Mouse (Mus musculus) layer of hippocampus, adult 2 months (tissue): ENCODE data around the gene Rexo1. TPM values are rescaled to one million over a fixed set of nuclear protein-coding genes. Genes with fewer than 3 reads are reported as not detected.
A peak's percentile ranks its signal among the peaks of the same experiment; 100 is the strongest.

Experiments used
- DNase-seq, 2 experiments: peaks; one replicate each; pipeline ENCODE4 v3.0.0; 2022; ENCODE audit warnings: low spot score in 2 of 2
- H3K27ac ChIP-seq: fragments of 200-600 bp; 2 replicates; pipeline ENCODE4 v1.8.1; 2022
- H3K4me3 ChIP-seq: fragments of 200-600 bp; 2 replicates; pipeline ENCODE4 v1.8.1; 2022; ENCODE audit warnings: mild to moderate bottlenecking
- CTCF ChIP-seq: fragments of 200-600 bp; conservative IDR thresholded peaks from 2 replicates; pipeline ENCODE4 v1.8.1; 2022; ENCODE audit warnings: antibody characterized with exemption, mild to moderate bottlenecking, moderate library complexity
- total RNA-seq, 2 experiments: library from RNA; stranded (reverse); gene quantifications; 2 replicates each; pipeline ENCODE4 v1.2.3; 2021

Gene Rexo1
- total RNA-seq, 2 experiments from 2014 or later = 51.6 to 52.8 TPM

DNA sequence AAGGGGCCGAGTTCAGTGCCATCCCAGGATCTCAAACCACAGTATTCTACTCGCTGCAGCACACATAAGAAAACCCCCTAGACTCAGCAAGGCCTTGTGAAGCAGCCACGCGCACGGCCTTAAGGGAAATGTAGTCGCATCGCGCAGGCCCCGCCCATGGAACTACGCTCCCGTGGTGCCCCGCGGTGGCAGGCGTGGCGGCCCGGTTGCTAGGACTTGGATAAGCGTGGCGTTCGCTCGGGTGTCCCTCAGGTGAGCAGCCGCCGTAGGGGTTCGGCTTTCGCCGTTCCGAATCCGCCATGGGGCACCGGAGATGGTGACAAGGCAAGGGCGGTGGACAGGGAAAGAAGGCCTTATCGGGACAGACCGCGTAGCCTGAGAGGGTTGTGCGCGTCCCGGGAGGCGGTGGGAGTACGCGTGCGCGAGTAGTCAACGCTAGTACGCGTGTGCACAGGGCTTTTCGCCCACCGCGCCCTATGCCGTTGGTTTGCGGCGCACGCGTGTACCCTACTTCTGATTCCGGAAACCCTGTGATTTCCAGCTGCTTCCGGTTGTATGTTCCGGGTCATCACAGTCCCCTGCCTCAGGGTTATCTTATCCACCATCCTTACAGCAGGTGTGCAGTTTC is 41.5 kb upstream of the Rexo1 start, which contains the start of the genes Scamp4 and Adat3:
TSS of gene Scamp4 (plus strand) at position 175 of the 628 bp plus-strand sequence.
TSS of gene Adat3 (plus strand) at position 183 of the 628 bp plus-strand sequence.
- TF ChIP-seq CTCF = no peak
- DNase-seq = peak; percentile 92 to 95
- peak within 1 kb of the TSS; percentile 84 for H3K4me3 ChIP-seq
- peak within 1 kb of the TSS; percentile 93 for H3K27ac ChIP-seq

DNA sequence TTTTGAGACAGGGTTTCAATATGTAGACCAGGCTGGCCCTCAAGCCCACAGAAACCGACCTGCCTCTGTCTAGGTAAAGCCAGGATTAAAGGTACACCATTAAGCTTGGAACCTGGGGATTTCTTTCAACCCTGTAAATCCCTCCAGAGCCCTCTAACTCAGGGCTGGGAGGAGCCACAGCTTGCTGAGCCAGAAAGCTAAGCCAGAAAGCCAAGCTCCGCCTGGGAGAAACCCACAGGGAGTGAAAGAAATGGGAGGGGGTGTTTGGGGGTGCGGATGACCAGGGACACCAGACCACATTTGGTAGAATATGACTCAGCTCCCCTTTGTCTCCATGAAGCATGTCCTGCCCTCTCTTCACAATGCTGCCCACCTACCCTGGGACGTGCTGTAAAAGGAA is 35.0 kb upstream of the Rexo1 start:
- no peak for TF ChIP-seq CTCF
- H3K4me3 ChIP-seq = no peak overlapping the region
- no peak for DNase-seq
- no peak overlapping the region for H3K27ac ChIP-seq

DNA sequence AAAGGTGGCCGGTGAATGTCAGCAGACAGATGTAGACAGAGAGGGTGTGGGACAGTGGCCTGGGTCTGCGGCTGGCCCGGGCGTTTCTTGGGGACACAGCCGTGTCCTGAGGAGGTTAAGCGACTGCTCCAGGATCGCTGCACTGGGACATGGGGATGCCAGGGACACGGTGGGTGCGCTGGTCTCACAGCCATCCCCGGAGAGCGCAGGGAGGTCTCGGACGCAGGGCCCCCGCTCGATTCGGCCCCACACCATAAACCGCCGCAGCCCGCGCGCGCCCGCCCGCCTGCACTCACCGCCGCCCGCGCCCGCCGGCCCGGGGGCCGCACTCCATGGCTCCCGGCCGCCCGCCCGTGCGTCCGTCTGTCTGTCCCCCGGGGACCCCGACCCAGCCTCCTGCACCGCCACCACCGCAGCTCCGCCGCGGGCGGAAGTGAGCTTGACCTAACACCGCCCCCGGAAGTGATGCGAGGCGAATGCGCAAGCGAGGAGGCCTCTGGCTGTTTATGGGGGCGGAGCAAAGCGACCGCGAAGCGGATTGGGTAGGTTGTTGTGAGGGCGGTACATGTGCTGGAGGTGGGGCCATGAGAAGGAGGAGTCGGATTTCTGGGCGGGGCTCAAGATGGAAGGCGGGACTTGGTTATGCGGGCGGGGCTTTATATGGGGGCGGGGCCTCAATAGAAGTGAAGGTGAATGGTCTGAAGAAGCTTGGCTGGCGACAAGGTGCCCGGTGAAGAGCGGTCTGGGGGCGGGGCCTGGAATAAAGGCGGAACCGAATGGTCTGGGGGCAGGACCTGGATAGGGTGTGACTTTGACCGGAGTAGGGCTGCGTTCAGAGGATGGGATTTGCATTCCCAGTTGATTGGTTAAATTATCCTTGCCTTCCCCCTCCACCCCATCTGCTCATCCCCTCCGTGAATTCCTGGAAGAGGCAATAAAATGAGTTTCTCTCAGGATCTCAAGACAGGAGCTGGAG is 28.8 kb upstream of the Rexo1 start, which contains the start of gene Abhd17a:
TSS of gene Abhd17a (minus strand) at position 463 of the 976 bp plus-strand sequence.
- TF ChIP-seq CTCF = no peak
- H3K4me3 ChIP-seq = peak within 1 kb of the TSS; percentile 77
- peak within 1 kb of the TSS; percentile 81 for H3K27ac ChIP-seq
- peak; percentile 95 for DNase-seq

DNA sequence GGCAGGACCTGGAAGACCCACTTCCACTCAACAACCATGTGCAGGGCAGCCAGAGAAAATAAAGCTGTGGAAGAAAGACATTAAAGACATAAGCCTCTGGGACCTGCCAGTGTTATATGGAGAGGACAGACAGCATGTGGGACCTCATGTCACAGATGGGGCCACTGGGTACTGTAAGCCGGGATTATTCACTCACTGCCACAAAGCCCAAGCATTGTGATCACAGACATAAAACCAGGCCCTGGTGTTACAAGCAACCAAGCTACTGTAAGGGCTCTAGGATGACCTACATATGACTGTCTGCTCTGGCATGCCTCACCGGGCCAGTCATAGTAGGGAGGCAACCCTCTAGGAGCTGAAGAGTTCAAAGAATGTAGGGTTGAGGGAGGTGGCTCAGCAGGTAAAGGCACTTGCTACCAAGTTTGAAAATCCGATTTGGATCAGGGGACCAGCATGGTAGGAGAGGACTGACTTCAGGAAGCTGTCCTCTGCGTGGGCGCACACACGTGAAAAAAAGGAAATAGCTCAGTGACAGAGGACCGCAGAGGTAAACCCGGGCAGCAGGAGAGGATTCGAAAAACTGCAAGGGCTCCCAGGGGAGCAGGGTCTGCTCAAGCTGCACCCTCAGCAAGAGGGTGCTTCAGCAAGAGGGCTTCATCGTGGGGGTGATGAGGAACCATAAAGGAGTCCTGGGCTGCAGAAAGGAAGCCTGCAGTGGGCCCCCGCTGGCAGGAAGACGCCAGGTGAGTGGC is 27.9 kb upstream of the Rexo1 start:
- Histone ChIP-seq H3K4me3 (peak overlapping the region; percentile 77), H3K27ac (peak overlapping the region; percentile 81)
- DNase-seq = no peak
- TF ChIP-seq CTCF = no peak

DNA sequence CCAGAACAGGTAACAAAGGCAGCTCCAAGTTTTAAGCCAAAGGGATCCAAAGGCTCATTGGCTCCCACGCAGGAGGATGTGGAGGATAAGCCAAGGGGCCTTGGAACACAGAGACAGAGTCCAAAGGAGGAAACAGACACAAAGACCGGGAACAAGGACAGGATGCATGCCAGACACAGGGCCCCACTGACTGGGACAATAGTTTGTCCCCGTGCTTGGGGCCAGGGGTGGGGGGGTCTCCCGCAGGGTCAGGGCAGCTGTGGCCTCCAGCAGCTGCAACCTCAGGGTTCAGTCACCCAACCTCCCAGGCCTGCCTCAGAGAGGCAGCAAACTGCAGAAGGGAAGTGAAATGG is 25.9 kb upstream of the Rexo1 start:
- H3K4me3 ChIP-seq = peak overlapping the region; percentile 31; the same call in 1 of the 2 replicates

DNA sequence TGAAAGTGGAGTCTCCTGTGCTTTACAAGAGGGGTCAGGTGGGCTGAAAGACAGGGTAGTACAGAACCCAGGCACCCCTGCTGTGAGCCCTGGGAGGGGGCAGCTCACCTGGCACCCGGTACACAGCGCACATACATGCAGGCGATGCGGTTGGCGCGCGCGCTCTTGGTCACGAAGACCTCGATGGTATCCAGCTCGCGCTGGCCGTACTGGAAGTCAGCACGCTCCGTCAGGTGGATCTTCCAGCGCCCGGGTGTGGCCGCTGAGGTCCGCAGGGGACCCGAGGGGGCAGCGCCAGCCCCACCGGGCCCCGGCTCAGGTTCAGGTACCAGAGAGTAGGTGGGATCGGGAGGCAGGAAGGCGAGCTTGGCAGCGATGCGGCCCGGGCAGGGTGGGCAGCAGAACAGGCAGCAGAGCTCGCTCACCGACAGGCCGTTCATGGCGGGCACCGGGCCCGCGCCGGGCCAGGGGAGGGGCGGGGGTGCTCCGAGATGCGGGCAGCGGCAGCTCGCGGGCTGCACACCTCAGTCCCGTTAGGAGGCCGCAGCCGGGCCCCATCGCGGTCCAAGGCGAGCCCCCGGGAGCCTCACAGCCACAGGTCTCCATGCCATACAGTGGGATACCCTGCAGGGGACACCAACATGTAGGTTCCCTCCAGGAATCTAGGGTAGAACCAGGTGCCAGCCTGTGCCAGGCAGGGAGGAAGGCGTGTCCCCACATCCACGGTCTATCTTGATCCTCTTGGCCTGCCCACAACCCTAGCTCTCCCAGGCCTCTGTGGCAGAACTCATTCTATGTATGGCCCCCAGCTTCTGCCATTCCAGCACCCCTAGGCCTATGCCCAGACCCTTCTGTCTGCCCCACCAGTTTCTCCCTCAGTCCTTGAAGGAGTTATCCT is 25.3 kb upstream of the Rexo1 start:
- no peak for TF ChIP-seq CTCF
- peak overlapping the region; percentile 31 for H3K4me3 ChIP-seq
- H3K27ac ChIP-seq = peak overlapping the region; percentile 81
- DNase-seq = no peak

More for the DNA sequence above, 25.9 kb upstream of the Rexo1 start:
- no peak for DNase-seq
- TF ChIP-seq CTCF = no peak
- peak overlapping the region; percentile 81 for H3K27ac ChIP-seq

DNA sequence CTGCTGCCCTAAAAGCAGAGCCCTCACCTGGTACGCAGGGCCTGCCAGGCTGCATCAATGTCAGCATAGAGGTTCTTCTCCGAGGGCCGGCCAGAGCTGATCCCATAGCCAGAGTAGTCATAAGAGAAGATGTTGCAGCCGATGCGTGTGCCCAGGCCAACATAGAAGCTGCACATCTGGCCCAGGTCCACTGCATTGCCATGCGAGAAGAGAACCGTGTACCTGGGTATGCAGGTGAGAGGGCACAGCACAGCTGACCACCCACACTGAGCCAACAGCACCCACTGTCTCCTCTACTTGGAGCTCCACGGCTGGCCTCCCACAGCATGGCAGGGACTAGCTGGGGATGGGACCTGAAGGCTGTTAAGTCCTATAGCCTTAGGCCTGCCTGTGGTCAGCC is 24.2 kb upstream of the Rexo1 start:
- Histone ChIP-seq H3K27ac (peak overlapping the region; percentile 81; the same call in 1 of the 2 replicates), H3K4me3 (no peak overlapping the region; the same call in 1 of the 2 replicates)
- TF ChIP-seq CTCF = no peak
- DNase-seq = no peak

DNA sequence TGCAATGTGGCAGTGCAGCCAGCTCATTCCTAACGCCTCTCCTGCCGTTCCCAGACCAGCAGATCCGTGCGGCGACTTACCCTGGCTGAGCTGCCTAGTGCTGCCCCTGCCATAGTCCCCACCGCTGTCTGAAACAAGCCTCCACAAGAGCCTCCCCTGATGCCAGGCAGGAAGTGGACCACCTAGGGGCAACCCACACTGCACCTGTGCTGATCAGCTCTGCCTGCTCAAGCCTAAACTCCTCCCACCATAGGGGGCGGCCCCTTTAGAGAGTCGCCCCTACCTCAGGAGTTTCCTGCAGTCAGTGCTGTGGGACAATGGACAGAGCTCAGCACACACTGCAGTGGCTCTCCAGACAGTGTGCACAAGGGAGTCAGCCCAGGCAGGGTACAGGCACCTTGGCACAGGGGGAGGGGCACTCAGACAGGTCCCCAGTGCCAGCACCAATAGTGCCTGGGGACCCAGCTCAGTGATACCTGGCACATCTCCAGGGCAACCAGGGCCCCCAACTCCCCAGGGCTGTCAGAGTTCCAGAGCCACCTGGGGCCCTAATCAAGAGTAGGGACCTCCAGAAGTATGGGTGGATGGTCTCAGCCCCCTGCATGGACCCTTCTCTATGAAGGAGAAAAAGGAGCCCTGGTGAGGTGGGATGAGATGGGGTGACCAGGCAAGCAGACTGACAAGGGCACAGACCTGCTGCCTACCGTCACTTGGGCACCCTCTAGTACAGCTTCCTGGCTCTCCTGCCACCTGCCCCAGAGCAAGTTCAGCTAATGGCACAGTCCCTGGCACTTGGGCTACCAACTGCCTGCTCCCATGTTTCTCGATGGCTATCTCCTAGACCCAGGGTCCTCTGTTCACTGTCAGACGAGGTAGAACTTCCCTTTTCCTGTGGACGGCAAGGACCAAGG is 23.5 kb upstream of the Rexo1 start:
- no peak for TF ChIP-seq CTCF
- DNase-seq = no peak
- H3K4me3 ChIP-seq = no peak overlapping the region; the same call in 1 of the 2 replicates
- peak overlapping the region; percentile 81; the same call in 1 of the 2 replicates for H3K27ac ChIP-seq

DNA sequence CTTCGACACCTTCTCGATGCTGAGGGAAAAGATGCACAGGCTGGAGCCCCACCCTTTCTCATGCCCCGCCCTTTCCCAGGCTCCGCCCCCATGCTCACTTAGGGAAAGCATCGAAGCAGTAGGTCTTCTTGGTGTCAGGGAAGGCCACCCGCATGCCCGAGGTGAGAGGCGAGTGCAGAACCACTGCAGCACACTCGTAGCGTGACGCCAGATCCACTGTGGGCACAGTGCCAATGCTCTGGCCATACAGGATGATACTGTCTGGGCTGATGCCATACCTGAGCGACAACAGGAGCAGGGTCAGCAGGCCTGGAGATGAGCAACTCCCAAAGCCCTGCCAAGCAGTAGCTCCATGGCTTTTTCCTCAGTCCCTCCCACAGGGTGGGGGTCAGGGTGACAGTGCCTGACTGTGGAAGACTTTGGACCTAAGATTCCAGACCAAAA is 22.7 kb upstream of the Rexo1 start:
- peak overlapping the region; percentile 81 for H3K27ac ChIP-seq
- DNase-seq = no peak
- H3K4me3 ChIP-seq = no peak overlapping the region
- TF ChIP-seq CTCF = no peak

DNA sequence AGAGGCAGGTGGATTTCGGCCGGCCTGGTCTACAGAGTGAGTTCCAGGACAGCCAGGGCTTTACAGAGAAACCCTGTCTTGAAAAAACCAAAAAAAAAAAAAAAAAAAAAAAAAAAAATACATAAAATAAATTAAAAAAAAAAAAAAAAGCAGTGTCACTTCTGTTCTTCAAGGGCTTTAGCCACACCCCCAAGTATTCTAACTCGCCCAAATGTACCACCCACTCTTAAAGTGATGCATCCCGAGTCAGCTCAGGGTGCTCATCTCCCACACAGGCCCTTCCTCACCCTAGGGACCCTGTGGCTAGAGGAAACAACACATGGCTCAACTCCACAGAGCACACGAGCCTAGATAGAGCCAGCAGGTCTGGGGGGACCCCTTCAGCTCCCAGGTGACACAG is 21.7 kb upstream of the Rexo1 start:
- Histone ChIP-seq H3K27ac (peak overlapping the region; percentile 81), H3K4me3 (no peak overlapping the region)
- no peak for TF ChIP-seq CTCF
- no peak for DNase-seq

DNA sequence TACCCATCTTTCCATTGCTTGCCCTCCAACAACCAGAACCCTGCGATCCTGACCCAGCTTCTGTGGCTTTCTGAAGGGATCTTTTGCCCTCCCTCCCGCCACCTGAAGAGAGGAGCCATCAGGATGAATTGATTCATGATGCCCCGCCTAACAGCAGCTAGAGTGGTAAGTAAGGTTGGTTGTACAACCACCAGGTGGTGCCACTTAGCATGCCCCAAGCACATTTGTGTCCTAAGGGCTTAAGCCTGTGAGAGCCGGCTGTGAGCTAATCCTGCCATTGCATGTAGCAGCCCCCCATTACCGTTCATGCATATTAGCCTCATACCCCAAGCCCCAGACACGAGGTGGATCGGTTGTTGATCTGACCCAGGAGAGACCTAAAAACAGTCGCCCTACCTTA is 17.6 kb upstream of the Rexo1 start:
- peak; percentile 58 for TF ChIP-seq CTCF
- no peak for DNase-seq
- H3K27ac ChIP-seq = peak overlapping the region; percentile 94
- H3K4me3 ChIP-seq = peak overlapping the region; percentile 59; the same call in 1 of the 2 replicates
